Mouse (Mus musculus) limb, embryonic 11.5 days (tissue): ENCODE results near the gene Zbtb20. TPM values are rescaled to one million over a fixed set of nuclear protein-coding genes. Genes with fewer than 3 reads are reported as not detected.

ENCODE experiments used
- ATAC-seq: fragments of 200-750 bp; cut with Nextera tagmentation; 2 replicates; pipeline ENCODE4 v1.8.0; 2017; ENCODE audit warnings: low read depth; ENCODE audit not compliant: insufficient number of reproducible peaks, low FRiP score, low TSS enrichment
- DNase-seq: peaks from one replicate; pipeline ENCODE4 v3.0.0-alpha.2; 2015; ENCODE audit warnings: low spot score
- H3K27ac ChIP-seq: fragments of 300-500 bp; sonication (generic); replicated peaks from 2 replicates; pipeline ENCODE4 v1.5.1; 2014; ENCODE audit warnings: low read depth, mild to moderate bottlenecking, low read length
- H3K27me3 ChIP-seq: fragments of 300-500 bp; sonication (generic); 2 replicates; pipeline ENCODE4 v1.6.1; 2014; ENCODE audit warnings: mild to moderate bottlenecking, low read length, mixed read lengths; ENCODE audit not compliant: control insufficient read depth, insufficient read depth
- H3K36me3 ChIP-seq: fragments of 300-500 bp; sonication (generic); 2 replicates; pipeline ENCODE4 v1.6.1; 2014; ENCODE audit warnings: mild to moderate bottlenecking, low read length, moderate library complexity, mixed read lengths; ENCODE audit not compliant: control insufficient read depth, insufficient read depth
- H3K4me1 ChIP-seq: fragments of 300-500 bp; sonication (generic); 2 replicates; pipeline ENCODE4 v1.6.1; 2014; ENCODE audit warnings: low read length, mixed read lengths; ENCODE audit not compliant: control insufficient read depth, insufficient read depth
- H3K4me2 ChIP-seq: fragments of 300-500 bp; sonication (generic); 2 replicates; pipeline ENCODE4 v1.6.1; 2014; ENCODE audit warnings: low read depth, mild to moderate bottlenecking, moderate library complexity; ENCODE audit not compliant: severe bottlenecking
- H3K4me3 ChIP-seq: fragments of 300-500 bp; sonication (generic); 2 replicates; pipeline ENCODE4 v1.5.1; 2014; ENCODE audit warnings: low read depth, low read length
- H3K9ac ChIP-seq: fragments of 300-500 bp; sonication (generic); 2 replicates; pipeline ENCODE4 v1.6.1; 2014; ENCODE audit warnings: mild to moderate bottlenecking, low read length
- H3K9me3 ChIP-seq: fragments of 300-500 bp; sonication (generic); 2 replicates; pipeline ENCODE4 v1.6.1; 2016; ENCODE audit warnings: low read length; ENCODE audit not compliant: control insufficient read depth
- WGBS: fragments of 180-500 bp; shearing (Covaris S2); extraction: QIAGEN DNeasy Blood & Tissue Kit; methylation state at CpG from one replicate; pipeline ENCODE4 v1.1.7; 2014; 5-methylcytosine and 5-hydroxymethylcytosine counted together
- polyA plus RNA-seq: library from polyadenylated mRNA; unstranded; fragments of >200 nt; fragmentation: Nextera tagmentation; extraction: Ambion mirVana; gene quantifications from 2 replicates; pipeline ENCODE4 v1.2.1, GENCODE M21; 2014

Gene Zbtb20
- polyA plus RNA-seq, 1 experiment from 2014 or later: 12.9 TPM

- H3K4me1 ChIP-seq: no peaks in the 10 kb centered on the region
- 65% methylated on average over 2 of the region's 2 CpGs for WGBS
- no peak for ATAC-seq
These were observed 377.4 kb downstream of the Zbtb20 start for GRCm38 (mm10) chr16:43253077-43253476.

GRCm38 (mm10) chr16:43253746-43254145 lies 378.1 kb downstream of the Zbtb20 start:
- Histone ChIP-seq H3K9me3 (no peaks in the 10 kb centered on the region), H3K36me3 (no peaks in the 10 kb centered on the region), H3K4me2 (no peak overlapping the region), H3K27me3 (no peaks in the 10 kb centered on the region), H3K27ac (no peak overlapping the region), H3K4me1 (no peaks in the 10 kb centered on the region), H3K4me3 (no peak overlapping the region), H3K9ac (no peak overlapping the region)
- no peak for ATAC-seq
- 93% methylated on average over 4 of the region's 4 CpGs for WGBS
- DNase-seq: no peak

More at GRCm38 (mm10) chr16:43253077-43253476, 377.4 kb downstream of the Zbtb20 start:
- Histone ChIP-seq H3K9me3 (no peaks in the 10 kb centered on the region), H3K36me3 (no peaks in the 10 kb centered on the region), H3K4me3 (no peak overlapping the region), H3K27me3 (no peaks in the 10 kb centered on the region), H3K9ac (no peak overlapping the region), H3K27ac (no peak overlapping the region), H3K4me2 (no peak overlapping the region)
- no peak for DNase-seq

GRCm38 (mm10) chr16:43256191-43256899 lies 380.7 kb downstream of the Zbtb20 start:
- ATAC-seq (no peak), DNase-seq (no peak)
- no peaks in the 10 kb centered on the region for H3K4me1 ChIP-seq
- no peak overlapping the region for H3K4me2 ChIP-seq
- no peak overlapping the region for H3K4me3 ChIP-seq
- H3K9me3 ChIP-seq: no peaks in the 10 kb centered on the region
- WGBS: 86% methylated on average over 3 of the region's 3 CpGs
- no peak overlapping the region for H3K27ac ChIP-seq
- no peak overlapping the region for H3K9ac ChIP-seq
- H3K36me3 ChIP-seq: no peaks in the 10 kb centered on the region
- no peaks in the 10 kb centered on the region for H3K27me3 ChIP-seq

GRCm38 (mm10) chr16:43256900-43257281 lies 381.2 kb downstream of the Zbtb20 start:
- Histone ChIP-seq H3K9me3 (no peaks in the 10 kb centered on the region), H3K4me2 (no peak overlapping the region), H3K4me1 (no peaks in the 10 kb centered on the region), H3K27ac (no peak overlapping the region), H3K27me3 (no peaks in the 10 kb centered on the region), H3K4me3 (no peak overlapping the region), H3K36me3 (no peaks in the 10 kb centered on the region), H3K9ac (no peak overlapping the region)
- DNase-seq (no peak), ATAC-seq (no peak)
- WGBS: 53% methylated on average over 1 of the region's 1 CpGs

DNA sequence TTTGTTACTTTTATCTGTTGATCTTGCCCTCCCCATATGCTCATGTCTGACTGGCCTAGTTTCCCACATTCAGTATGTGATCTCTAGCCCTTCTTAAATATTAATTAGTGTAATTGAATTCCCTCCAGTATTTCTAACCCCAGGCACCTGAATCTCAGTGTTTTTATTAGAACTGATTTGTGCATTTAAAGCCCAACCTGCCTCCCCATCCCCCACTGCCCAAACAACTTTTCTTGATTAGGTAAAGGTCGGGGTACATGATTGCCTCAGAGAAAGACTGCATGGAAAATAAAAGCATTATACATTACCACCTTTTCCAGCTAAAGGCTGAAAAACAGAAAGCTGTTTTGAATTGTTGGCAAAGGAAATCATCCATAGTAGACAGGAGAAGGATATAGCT lies 383.8 kb downstream of the Zbtb20 start:
- H3K4me1 ChIP-seq: no peaks in the 10 kb centered on the region
- no peaks in the 10 kb centered on the region for H3K27me3 ChIP-seq
- no peak overlapping the region for H3K27ac ChIP-seq
- DNase-seq (no peak), ATAC-seq (no peak)
- H3K9me3 ChIP-seq: no peaks in the 10 kb centered on the region
- H3K4me3 ChIP-seq: no peak overlapping the region
- no peak overlapping the region for H3K4me2 ChIP-seq
- 39% methylated on average over 1 of the region's 1 CpGs for WGBS
- no peaks in the 10 kb centered on the region for H3K36me3 ChIP-seq
- H3K9ac ChIP-seq: no peak overlapping the region

- ATAC-seq (no peak), DNase-seq (no peak)
- Histone ChIP-seq H3K27ac (no peak overlapping the region), H3K4me2 (no peak overlapping the region), H3K4me3 (no peak overlapping the region), H3K4me1 (no peaks in the 10 kb centered on the region), H3K9ac (no peak overlapping the region), H3K36me3 (no peaks in the 10 kb centered on the region), H3K9me3 (no peaks in the 10 kb centered on the region), H3K27me3 (no peaks in the 10 kb centered on the region)
- WGBS: 86% methylated on average over 2 of the region's 2 CpGs
These were observed 385.2 kb downstream of the Zbtb20 start for GRCm38 (mm10) chr16:43260862-43261261.

DNA sequence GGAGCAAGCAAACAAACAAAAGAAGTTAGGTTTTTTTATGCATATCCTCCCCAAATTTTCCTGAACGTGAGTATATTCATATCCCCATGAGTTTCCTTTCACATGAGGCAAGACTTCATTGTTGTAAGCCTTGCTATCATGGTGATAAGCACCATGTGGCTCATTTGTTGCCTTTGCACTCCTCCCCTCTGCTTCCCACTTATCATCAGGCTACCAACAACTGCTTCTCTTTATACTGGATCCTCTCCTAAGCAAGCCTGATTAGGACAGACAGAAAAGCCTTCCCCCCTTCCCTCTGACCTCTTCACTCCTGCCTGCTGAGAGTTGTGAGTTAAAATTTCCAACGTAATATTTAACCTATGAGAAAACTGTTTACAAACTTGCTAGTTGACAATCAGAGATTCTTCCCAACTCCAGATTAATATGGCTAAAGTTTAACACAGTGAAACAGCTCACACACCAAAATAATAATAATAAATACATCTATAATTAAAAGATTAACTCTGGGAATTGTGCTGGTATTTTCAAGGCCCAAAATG lies 398.4 kb downstream of the Zbtb20 start:
- no peaks in the 10 kb centered on the region for H3K27me3 ChIP-seq
- H3K36me3 ChIP-seq: no peaks in the 10 kb centered on the region
- no peaks in the 10 kb centered on the region for H3K4me1 ChIP-seq
- WGBS: 69% methylated on average over 2 of the region's 2 CpGs
- H3K27ac ChIP-seq: no peak overlapping the region
- H3K9ac ChIP-seq: no peak overlapping the region
- DNase-seq (no peak), ATAC-seq (no peak)
- no peak overlapping the region for H3K4me3 ChIP-seq
- no peak overlapping the region for H3K4me2 ChIP-seq
- H3K9me3 ChIP-seq: no peaks in the 10 kb centered on the region

- Histone ChIP-seq H3K9ac (no peak overlapping the region), H3K27ac (no peak overlapping the region), H3K9me3 (no peaks in the 10 kb centered on the region), H3K4me2 (no peak overlapping the region), H3K4me1 (no peaks in the 10 kb centered on the region), H3K36me3 (no peaks in the 10 kb centered on the region), H3K4me3 (no peak overlapping the region), H3K27me3 (no peaks in the 10 kb centered on the region)
- ATAC-seq (no peak), DNase-seq (no peak)
- 88% methylated on average over 4 of the region's 4 CpGs for WGBS
These were observed 401.1 kb downstream of the Zbtb20 start for GRCm38 (mm10) chr16:43276764-43277163.

GRCm38 (mm10) chr16:43286319-43286718 lies 410.6 kb downstream of the Zbtb20 start:
- 92% methylated on average over 1 of the region's 1 CpGs for WGBS
- no peak for ATAC-seq
- no peak overlapping the region for H3K9ac ChIP-seq

More at GRCm38 (mm10) chr16:43286319-43286718, 410.6 kb downstream of the Zbtb20 start:
- Histone ChIP-seq H3K4me3 (no peak overlapping the region), H3K4me1 (no peaks in the 10 kb centered on the region), H3K36me3 (no peaks in the 10 kb centered on the region), H3K27me3 (no peaks in the 10 kb centered on the region), H3K4me2 (no peak overlapping the region), H3K9me3 (no peaks in the 10 kb centered on the region), H3K27ac (no peak overlapping the region)
- DNase-seq: no peak
